Mouse (Mus musculus): ENCODE results near the gene Gmppa. TPM values are rescaled to one million over a fixed set of nuclear protein-coding genes. Genes with fewer than 3 reads are reported as not detected.

Gmppa gene
- total and polyA plus RNA-seq, 2 experiments: 18.3 to 86.4 TPM

- 76% methylated on average over 13 of the region's 13 CpGs for WGBS
- Histone ChIP-seq H3K9ac (ENCODE audit: low read depth, low read length) (no peak overlapping the region), H3K27ac (replicated peaks; ENCODE audit: insufficient read depth, low read depth, low read length) (no peak overlapping the region), H3K36me3 (ENCODE audit: control insufficient read depth, insufficient read depth, low read length) (no peaks in the 10 kb centered on the region; the same call in 1 of the 2 replicates), H3K27me3 (ENCODE audit: control insufficient read depth, insufficient read depth, low read length) (peaks cover 7% of the 10 kb centered on the region), H3K4me1 (ENCODE audit: control insufficient read depth, insufficient read depth, low read length) (peaks cover 3% of the 10 kb centered on the region; the same call in 1 of the 2 replicates), H3K79me2 (ENCODE audit: control insufficient read depth, insufficient read depth, low read length) (no peaks in the 10 kb centered on the region), H3K4me3 (ENCODE audit: insufficient read depth, low read depth, low read length) (no peak overlapping the region)
- no peak for TF ChIP-seq CTCF (IDR thresholded peaks at IDR 0.05; ENCODE audit: low read depth, low read length)
- no peak for TF ChIP-seq POLR2A (IDR thresholded peaks at IDR 0.05; ENCODE audit: extremely low read depth, insufficient read depth, low read length)
- no peak for DNase-seq (ENCODE audit: extremely low read depth, low read depth, low spot score)
Observed at GRCm38 (mm10) chr1:75443247-75444024, 7.7 kb downstream of the Gmppa start.

- no peak overlapping the region for H3K9ac ChIP-seq (ENCODE audit: low read depth, low read length)
- H3K79me2 ChIP-seq (ENCODE audit: control insufficient read depth, insufficient read depth, low read length): no peaks in the 10 kb centered on the region
- TF ChIP-seq CTCF (IDR thresholded peaks at IDR 0.05; ENCODE audit: low read depth, low read length) (no peak), POLR2A (IDR thresholded peaks at IDR 0.05; ENCODE audit: extremely low read depth, insufficient read depth, low read length) (no peak)
- 70% methylated on average over 3 of the region's 3 CpGs for WGBS
- no peaks in the 10 kb centered on the region; the same call in 1 of the 2 replicates for H3K36me3 ChIP-seq (ENCODE audit: control insufficient read depth, insufficient read depth, low read length)
- H3K27ac ChIP-seq (replicated peaks; ENCODE audit: insufficient read depth, low read depth, low read length): no peak overlapping the region
- peaks cover 12% of the 10 kb centered on the region for H3K27me3 ChIP-seq (ENCODE audit: control insufficient read depth, insufficient read depth, low read length)
- H3K4me3 ChIP-seq (ENCODE audit: insufficient read depth, low read depth, low read length): no peak overlapping the region
- H3K4me1 ChIP-seq (ENCODE audit: control insufficient read depth, insufficient read depth, low read length): peaks cover 3% of the 10 kb centered on the region; the same call in 1 of the 2 replicates
- no peak for DNase-seq (ENCODE audit: extremely low read depth, low read depth, low spot score)
Observed at GRCm38 (mm10) chr1:75444208-75444607, 8.5 kb downstream of the Gmppa start.

- no peak for TF ChIP-seq POLR2A (IDR thresholded peaks at IDR 0.05; ENCODE audit: extremely low read depth, insufficient read depth, low read length)
- TF ChIP-seq CTCF (IDR thresholded peaks at IDR 0.05; ENCODE audit: low read depth, low read length): no peak
- no peak overlapping the region for H3K4me3 ChIP-seq (ENCODE audit: insufficient read depth, low read depth, low read length)
- WGBS: 22% methylated on average over 9 of the region's 9 CpGs
- no peaks in the 10 kb centered on the region; the same call in 1 of the 2 replicates for H3K36me3 ChIP-seq (ENCODE audit: control insufficient read depth, insufficient read depth, low read length)
- no peak overlapping the region for H3K9ac ChIP-seq (ENCODE audit: low read depth, low read length)
- no peaks in the 10 kb centered on the region for H3K79me2 ChIP-seq (ENCODE audit: control insufficient read depth, insufficient read depth, low read length)
- no peak overlapping the region for H3K27ac ChIP-seq (replicated peaks; ENCODE audit: insufficient read depth, low read depth, low read length)
- peaks cover 12% of the 10 kb centered on the region for H3K27me3 ChIP-seq (ENCODE audit: control insufficient read depth, insufficient read depth, low read length)
- H3K4me1 ChIP-seq (ENCODE audit: control insufficient read depth, insufficient read depth, low read length): peaks cover 3% of the 10 kb centered on the region; the same call in 1 of the 2 replicates
- DNase-seq (ENCODE audit: extremely low read depth, low read depth, low spot score): no peak
Observed at GRCm38 (mm10) chr1:75445141-75445701, 9.5 kb downstream of the Gmppa start.

GRCm38 (mm10) chr1:75445751-75446611, 10.3 kb downstream of the Gmppa start:
- WGBS: 4% methylated on average over 22 of the region's 22 CpGs
- Histone ChIP-seq H3K36me3 (ENCODE audit: control insufficient read depth, insufficient read depth, low read length) (no peaks in the 10 kb centered on the region), H3K4me3 (ENCODE audit: insufficient read depth, low read depth, low read length) (no peak overlapping the region), H3K4me1 (ENCODE audit: control insufficient read depth, insufficient read depth, low read length) (peaks cover 3% of the 10 kb centered on the region; the same call in 1 of the 2 replicates), H3K27ac (replicated peaks; ENCODE audit: insufficient read depth, low read depth, low read length) (no peak overlapping the region), H3K9ac (ENCODE audit: low read depth, low read length) (no peak overlapping the region), H3K27me3 (ENCODE audit: control insufficient read depth, insufficient read depth, low read length) (peaks cover 15% of the 10 kb centered on the region), H3K79me2 (ENCODE audit: control insufficient read depth, insufficient read depth, low read length) (no peaks in the 10 kb centered on the region)
- DNase-seq (ENCODE audit: extremely low read depth, low read depth, low spot score): peak; percentile 16
- peak; percentile 97 for TF ChIP-seq CTCF (IDR thresholded peaks at IDR 0.05; ENCODE audit: low read depth, low read length)
- TF ChIP-seq POLR2A (IDR thresholded peaks at IDR 0.05; ENCODE audit: extremely low read depth, insufficient read depth, low read length): no peak

GRCm38 (mm10) chr1:75446656-75447055, 10.9 kb downstream of the Gmppa start:
- Histone ChIP-seq H3K27me3 (ENCODE audit: control insufficient read depth, insufficient read depth, low read length) (peaks cover 17% of the 10 kb centered on the region), H3K27ac (replicated peaks; ENCODE audit: insufficient read depth, low read depth, low read length) (no peak overlapping the region), H3K36me3 (ENCODE audit: control insufficient read depth, insufficient read depth, low read length) (no peaks in the 10 kb centered on the region), H3K79me2 (ENCODE audit: control insufficient read depth, insufficient read depth, low read length) (no peaks in the 10 kb centered on the region), H3K4me3 (ENCODE audit: insufficient read depth, low read depth, low read length) (no peak overlapping the region), H3K4me1 (ENCODE audit: control insufficient read depth, insufficient read depth, low read length) (peaks cover 3% of the 10 kb centered on the region; the same call in 1 of the 2 replicates), H3K9ac (ENCODE audit: low read depth, low read length) (no peak overlapping the region)
- no peak for DNase-seq (ENCODE audit: extremely low read depth, low read depth, low spot score)
- TF ChIP-seq POLR2A (IDR thresholded peaks at IDR 0.05; ENCODE audit: extremely low read depth, insufficient read depth, low read length): no peak
- no peak for TF ChIP-seq CTCF (IDR thresholded peaks at IDR 0.05; ENCODE audit: low read depth, low read length)
- 5% methylated on average over 20 of the region's 20 CpGs for WGBS
